Mouse (Mus musculus): ENCODE results near the gene Maco1. TPM values are rescaled to one million over a fixed set of nuclear protein-coding genes. Genes with fewer than 3 reads are reported as not detected.
A peak's percentile ranks its signal among the peaks of the same experiment; 100 is the strongest.
"Not testable (repeated sequence)": the region's sequence is repeated elsewhere in the genome, so short reads cannot be mapped to it uniquely, and the experiment has no call there.

The Maco1 gene
- polyA plus RNA-seq, 1 experiment, result 42.2 TPM

- TF ChIP-seq POLR2A (IDR thresholded peaks at IDR 0.05; ENCODE audit: extremely low read depth, insufficient read depth, low read length), result no peak
- no peak for TF ChIP-seq CTCF (IDR thresholded peaks at IDR 0.05; ENCODE audit: extremely low read depth, insufficient read depth, low read length)
- no peak overlapping the region for H3K4me3 ChIP-seq (ENCODE audit: insufficient read depth, low read length)
- H3K27ac ChIP-seq (ENCODE audit: insufficient read depth, low read length), result no peak overlapping the region
- H3K4me1 ChIP-seq (ENCODE audit: control insufficient read depth, insufficient read depth, low read length), result peaks cover 5% of the 10 kb centered on the region; the same call in 1 of the 2 replicates
Observed at GRCm38 (mm10) chr4:134802155-134802554, 51.0 kb downstream of the Maco1 start.

GRCm38 (mm10) chr4:134800693-134801092 lies 52.5 kb downstream of the Maco1 start:
- no peak for TF ChIP-seq POLR2A (IDR thresholded peaks at IDR 0.05; ENCODE audit: extremely low read depth, insufficient read depth, low read length)
- TF ChIP-seq CTCF (IDR thresholded peaks at IDR 0.05; ENCODE audit: extremely low read depth, insufficient read depth, low read length), result no peak
- Histone ChIP-seq H3K4me1 (ENCODE audit: control insufficient read depth, insufficient read depth, low read length) (peaks cover 5% of the 10 kb centered on the region; the same call in 1 of the 2 replicates), H3K27ac (ENCODE audit: insufficient read depth, low read length) (no peak overlapping the region), H3K4me3 (ENCODE audit: insufficient read depth, low read length) (no peak overlapping the region)

DNA sequence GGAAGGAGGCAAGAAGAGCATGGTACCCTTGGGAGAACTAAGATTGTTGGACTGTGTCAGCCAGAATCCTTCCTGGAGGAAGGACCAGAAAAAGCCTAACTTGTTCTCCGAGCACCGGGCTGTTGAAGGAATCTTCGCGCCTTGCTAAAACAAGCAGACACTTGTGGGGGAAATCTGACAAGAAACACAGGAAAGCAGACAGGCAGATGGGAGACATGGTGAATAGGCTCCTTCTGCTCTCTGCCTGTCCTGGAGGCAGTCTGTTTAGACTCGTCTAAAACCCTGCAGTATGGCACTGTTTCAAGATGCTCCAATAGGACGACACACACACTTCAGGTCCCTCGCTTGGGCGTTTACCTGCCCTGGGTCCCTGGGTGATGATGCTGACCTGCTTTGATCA lies 53.0 kb downstream of the Maco1 start:
- TF ChIP-seq POLR2A (IDR thresholded peaks at IDR 0.05; ENCODE audit: extremely low read depth, insufficient read depth, low read length) (no peak), CTCF (IDR thresholded peaks at IDR 0.05; ENCODE audit: extremely low read depth, insufficient read depth, low read length) (no peak)
- no peak overlapping the region for H3K4me3 ChIP-seq (ENCODE audit: insufficient read depth, low read length)
- H3K27ac ChIP-seq (ENCODE audit: insufficient read depth, low read length), result no peak overlapping the region
- H3K4me1 ChIP-seq (ENCODE audit: control insufficient read depth, insufficient read depth, low read length), result peaks cover 4% of the 10 kb centered on the region; the same call in 1 of the 2 replicates

DNA sequence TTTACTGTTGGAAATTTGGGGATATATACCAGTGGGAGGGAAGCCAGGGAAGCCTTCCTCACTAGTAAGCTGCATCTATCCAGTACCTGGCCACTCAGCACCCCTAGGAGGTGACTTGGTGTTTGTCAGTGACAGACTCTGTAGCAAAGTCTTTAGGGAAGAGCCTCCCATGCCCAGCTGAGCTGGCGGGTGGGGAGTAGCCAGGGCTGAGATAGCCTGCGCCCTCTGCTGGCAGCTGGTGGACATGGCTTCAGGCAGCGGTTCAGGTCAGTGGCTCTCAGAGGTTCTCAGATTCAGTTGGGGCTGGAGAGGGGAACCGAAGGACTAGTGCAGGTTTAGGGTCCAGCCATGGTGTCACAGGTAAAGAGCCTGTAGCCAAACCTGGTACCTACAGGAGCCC lies 53.9 kb downstream of the Maco1 start:
- Histone ChIP-seq H3K27ac (ENCODE audit: insufficient read depth, low read length) (no peak overlapping the region), H3K4me1 (ENCODE audit: control insufficient read depth, insufficient read depth, low read length) (peaks cover 3% of the 10 kb centered on the region; the same call in 1 of the 2 replicates), H3K4me3 (ENCODE audit: insufficient read depth, low read length) (no peak overlapping the region)
- TF ChIP-seq CTCF (IDR thresholded peaks at IDR 0.05; ENCODE audit: extremely low read depth, insufficient read depth, low read length) (peak; percentile 73), POLR2A (IDR thresholded peaks at IDR 0.05; ENCODE audit: extremely low read depth, insufficient read depth, low read length) (no peak)

DNA sequence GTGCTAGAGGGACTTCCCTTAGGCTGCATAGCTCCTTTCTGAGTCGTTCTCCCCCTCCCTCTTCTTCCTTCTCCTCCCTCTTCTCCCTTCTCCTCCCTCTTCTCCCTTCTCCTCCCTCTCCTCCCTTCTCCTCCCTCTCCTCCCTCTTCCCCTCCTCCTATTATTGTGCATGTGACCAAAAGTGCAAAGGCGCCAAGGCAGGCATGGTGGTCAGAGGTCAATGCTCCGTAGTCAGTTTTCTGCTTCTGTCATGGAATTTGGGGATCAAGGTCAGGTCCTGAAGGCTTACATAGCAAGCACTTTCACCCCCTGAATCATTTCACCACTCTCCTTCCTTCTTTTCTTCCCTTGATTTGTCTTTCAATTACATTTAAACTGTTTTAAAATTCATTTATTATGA lies 54.3 kb downstream of the Maco1 start:
- peaks cover 3% of the 10 kb centered on the region; the same call in 1 of the 2 replicates for H3K4me1 ChIP-seq (ENCODE audit: control insufficient read depth, insufficient read depth, low read length)
- TF ChIP-seq POLR2A (IDR thresholded peaks at IDR 0.05; ENCODE audit: extremely low read depth, insufficient read depth, low read length) (no peak), CTCF (IDR thresholded peaks at IDR 0.05; ENCODE audit: extremely low read depth, insufficient read depth, low read length) (no peak)
- no peak overlapping the region for H3K27ac ChIP-seq (ENCODE audit: insufficient read depth, low read length)
- H3K4me3 ChIP-seq (ENCODE audit: insufficient read depth, low read length), result no peak overlapping the region

GRCm38 (mm10) chr4:134797621-134798020 lies 55.5 kb downstream of the Maco1 start:
- no peak overlapping the region for H3K27ac ChIP-seq (ENCODE audit: insufficient read depth, low read length)
- H3K4me1 ChIP-seq (ENCODE audit: control insufficient read depth, insufficient read depth, low read length), result no peaks in the 10 kb centered on the region
- H3K4me3 ChIP-seq (ENCODE audit: insufficient read depth, low read length), result no peak overlapping the region
- TF ChIP-seq POLR2A (IDR thresholded peaks at IDR 0.05; ENCODE audit: extremely low read depth, insufficient read depth, low read length) (no peak), CTCF (IDR thresholded peaks at IDR 0.05; ENCODE audit: extremely low read depth, insufficient read depth, low read length) (no peak)

DNA sequence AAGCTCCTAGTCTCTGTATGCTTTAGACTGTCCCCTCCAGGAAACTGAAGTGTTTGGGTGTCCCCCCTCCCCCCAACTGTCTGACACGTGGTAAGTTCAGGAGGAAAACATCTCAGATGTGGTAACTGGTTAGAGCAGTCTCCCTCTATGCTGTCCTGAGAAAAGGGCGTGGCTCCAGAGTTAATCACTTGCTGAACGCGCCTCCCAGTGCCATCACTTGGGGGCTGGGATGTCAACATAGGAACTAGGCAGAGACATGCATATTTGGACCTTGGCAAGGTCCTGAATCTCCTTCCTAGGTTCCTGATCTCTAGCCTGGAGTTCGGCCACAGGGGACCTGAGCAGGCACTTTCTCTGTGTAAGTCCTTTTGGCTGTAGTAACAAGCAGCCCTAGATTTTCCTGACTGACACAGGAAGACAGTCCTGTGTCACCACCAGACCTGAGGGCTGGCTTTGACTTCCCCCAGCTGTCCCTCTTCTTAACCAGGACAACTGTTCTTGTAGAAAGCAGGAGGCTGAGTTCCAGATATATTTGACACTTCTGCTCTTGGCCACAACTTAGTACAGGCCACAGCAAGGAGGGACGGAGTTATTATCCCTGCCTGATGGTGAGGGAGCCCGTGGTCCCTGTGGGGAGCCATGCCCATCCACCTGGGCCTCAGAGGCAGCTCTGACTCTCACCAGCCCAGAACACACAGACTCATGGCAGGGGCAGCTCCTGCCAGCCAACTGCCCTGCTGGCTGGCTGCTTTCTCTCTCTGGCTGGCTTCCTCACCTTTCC lies 56.4 kb downstream of the Maco1 start:
- TF ChIP-seq CTCF (IDR thresholded peaks at IDR 0.05; ENCODE audit: extremely low read depth, insufficient read depth, low read length) (no peak), POLR2A (IDR thresholded peaks at IDR 0.05; ENCODE audit: extremely low read depth, insufficient read depth, low read length) (no peak)
- H3K4me3 ChIP-seq (ENCODE audit: insufficient read depth, low read length), result no peak overlapping the region
- no peaks in the 10 kb centered on the region for H3K4me1 ChIP-seq (ENCODE audit: control insufficient read depth, insufficient read depth, low read length)
- H3K27ac ChIP-seq (ENCODE audit: insufficient read depth, low read length), result no peak overlapping the region

GRCm38 (mm10) chr4:134795819-134796485 lies 57.2 kb downstream of the Maco1 start:
- Histone ChIP-seq H3K4me3 (ENCODE audit: insufficient read depth, low read length) (no peak overlapping the region), H3K4me1 (ENCODE audit: control insufficient read depth, insufficient read depth, low read length) (no peaks in the 10 kb centered on the region), H3K27ac (ENCODE audit: insufficient read depth, low read length) (no peak overlapping the region)
- no peak for TF ChIP-seq CTCF (IDR thresholded peaks at IDR 0.05; ENCODE audit: extremely low read depth, insufficient read depth, low read length)
- no peak for TF ChIP-seq POLR2A (IDR thresholded peaks at IDR 0.05; ENCODE audit: extremely low read depth, insufficient read depth, low read length)

DNA sequence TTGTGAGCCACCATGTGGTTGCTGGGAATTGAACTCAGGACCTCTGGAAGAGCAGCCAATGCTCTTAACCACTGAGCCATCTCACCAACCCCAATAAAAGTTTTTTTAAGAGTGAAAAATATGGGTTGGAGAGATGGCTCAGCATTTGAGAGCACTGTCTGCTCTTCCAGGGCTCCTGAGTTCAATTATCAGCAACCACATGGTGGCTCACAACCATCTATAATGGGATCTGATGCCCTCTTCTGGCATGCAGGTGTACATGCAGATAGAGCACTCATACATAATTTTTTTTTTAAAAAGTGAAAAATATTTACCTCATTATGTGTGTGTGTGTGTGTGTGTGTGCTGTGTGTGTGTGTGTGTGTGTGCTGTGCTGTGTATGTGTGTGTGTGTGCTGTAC lies 58.2 kb downstream of the Maco1 start:
- not testable (repeated sequence) for H3K4me1 ChIP-seq (ENCODE audit: control insufficient read depth, insufficient read depth, low read length); H3K4me3 ChIP-seq (ENCODE audit: insufficient read depth, low read length); H3K27ac ChIP-seq (ENCODE audit: insufficient read depth, low read length)
